Mouse (Mus musculus): Measurements from ENCODE around the gene Gamt. TPM values are rescaled to one million over a fixed set of nuclear protein-coding genes. Genes with fewer than 3 reads are reported as not detected.

The Gamt gene
- polyA plus RNA-seq, 1 experiment from 2014 or later: 50.0 TPM

GRCm38 (mm10) chr10:80262776-80263365 lies 2.1 kb upstream of the Gamt start:
- ATAC-seq: no peak
- Histone ChIP-seq H3K4me3 (no peak overlapping the region), H3K27me3 (replicated peaks) (no peaks in the 10 kb centered on the region), H3K4me1 (peaks cover 86% of the 10 kb centered on the region), H3K27ac (0 out of 2 replicates have a peak overlapping the region, but pooled peaks have one; percentile 94), H3K9me3 (replicated peaks) (no peaks in the 10 kb centered on the region), H3K9ac (no peak overlapping the region), H3K4me2 (peak overlapping the region; percentile 90; the same call in 1 of the 2 replicates), H3K36me3 (peaks cover 33% of the 10 kb centered on the region)
- 83% methylated on average over 10 of the region's 10 CpGs for WGBS (ENCODE audit: insufficient replicate concordance)

- 52% methylated on average over 12 of the region's 12 CpGs for WGBS (ENCODE audit: insufficient replicate concordance)
- Histone ChIP-seq H3K9ac (peak overlapping the region; percentile 71), H3K27ac (peak overlapping the region; percentile 94), H3K4me2 (peak overlapping the region; percentile 90), H3K9me3 (replicated peaks) (no peaks in the 10 kb centered on the region), H3K4me3 (peak overlapping the region; percentile 58), H3K36me3 (peaks cover 31% of the 10 kb centered on the region), H3K4me1 (peaks cover 81% of the 10 kb centered on the region), H3K27me3 (replicated peaks) (no peaks in the 10 kb centered on the region)
- ATAC-seq: no peak
These were observed 1.4 kb upstream of the Gamt start for GRCm38 (mm10) chr10:80262169-80262568.

GRCm38 (mm10) chr10:80261585-80261968 lies 765 bp upstream of the Gamt start:
- peaks cover 31% of the 10 kb centered on the region for H3K36me3 ChIP-seq
- H3K9me3 ChIP-seq (replicated peaks): no peaks in the 10 kb centered on the region
- H3K4me3 ChIP-seq: peak overlapping the region; percentile 58
- peak overlapping the region; percentile 90 for H3K4me2 ChIP-seq
- H3K4me1 ChIP-seq: peaks cover 75% of the 10 kb centered on the region
- WGBS (ENCODE audit: insufficient replicate concordance): 0% methylated on average over 14 of the region's 14 CpGs
- peak overlapping the region; percentile 94 for H3K27ac ChIP-seq
- H3K27me3 ChIP-seq (replicated peaks): no peaks in the 10 kb centered on the region
- ATAC-seq: peak; percentile 63
- H3K9ac ChIP-seq: peak overlapping the region; percentile 71

DNA sequence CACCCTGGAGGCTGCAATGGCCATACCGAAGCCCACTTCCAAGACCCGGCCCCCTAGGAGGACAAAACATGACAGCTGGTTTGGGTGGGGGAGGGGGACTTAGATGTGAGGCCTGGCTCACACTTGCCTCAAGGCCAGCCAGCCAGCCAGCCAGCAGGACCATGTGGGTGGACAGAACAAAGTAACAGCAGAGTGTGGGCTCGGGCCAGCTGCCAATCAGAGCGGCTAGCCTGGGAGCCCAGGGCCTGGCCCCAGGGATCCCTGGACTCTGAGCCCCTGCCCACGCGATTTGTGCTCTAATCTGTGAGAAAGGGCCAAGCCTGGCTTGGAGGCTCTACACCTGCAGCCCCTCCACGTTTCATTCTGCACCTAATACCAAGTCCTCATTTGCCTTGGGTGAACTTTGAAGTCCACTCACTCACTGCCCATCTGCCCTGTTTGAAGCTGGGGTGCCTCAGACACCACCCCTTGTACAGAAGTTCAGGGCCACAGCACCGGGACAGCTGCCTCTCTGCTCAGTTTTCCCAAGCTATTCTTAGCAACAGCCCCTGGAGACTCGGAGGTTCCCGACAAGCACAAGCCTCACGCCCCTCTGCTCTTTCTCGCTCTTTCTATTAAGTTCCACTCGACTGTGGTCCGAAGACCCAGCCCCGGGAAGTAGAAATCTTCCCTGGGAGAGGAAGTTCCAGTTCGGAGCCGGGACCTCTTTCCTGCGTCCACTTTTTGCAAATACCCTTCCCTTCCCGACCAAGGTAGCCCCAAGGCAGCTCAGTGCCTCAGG lies 761 bp downstream of the Gamt start:
- 14% methylated on average over 19 of the region's 19 CpGs for WGBS (ENCODE audit: insufficient replicate concordance)
- Histone ChIP-seq H3K4me2 (peak overlapping the region; percentile 90), H3K27ac (peak overlapping the region; percentile 94), H3K9ac (peak overlapping the region; percentile 72), H3K4me3 (peak overlapping the region; percentile 58), H3K36me3 (peaks cover 43% of the 10 kb centered on the region), H3K27me3 (replicated peaks) (no peaks in the 10 kb centered on the region), H3K4me1 (peaks cover 65% of the 10 kb centered on the region), H3K9me3 (replicated peaks) (no peaks in the 10 kb centered on the region)
- no peak for ATAC-seq

DNA sequence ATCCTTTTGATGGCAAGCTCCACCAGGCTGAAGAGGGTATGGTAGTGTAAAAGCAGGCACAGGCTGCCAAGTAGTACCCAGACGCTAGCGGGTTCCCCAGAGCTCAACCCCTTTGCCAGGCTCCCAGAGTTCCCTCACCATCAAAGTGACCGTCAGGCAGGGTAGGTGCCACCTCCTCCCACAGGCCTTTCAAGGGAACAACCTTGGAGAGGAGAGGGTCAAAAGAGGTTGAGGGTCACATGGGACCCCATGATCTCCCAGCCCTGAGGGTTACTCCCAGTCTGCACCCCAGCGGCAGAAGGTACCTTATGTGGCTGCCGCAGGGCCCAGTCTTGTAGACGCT lies 1.4 kb downstream of the Gamt start:
- ATAC-seq: no peak
- Histone ChIP-seq H3K9ac (peak overlapping the region; percentile 72; the same call in 1 of the 2 replicates), H3K27me3 (replicated peaks) (no peaks in the 10 kb centered on the region), H3K4me2 (peak overlapping the region; percentile 90), H3K4me1 (peaks cover 64% of the 10 kb centered on the region), H3K4me3 (peak overlapping the region; percentile 58), H3K36me3 (peaks cover 50% of the 10 kb centered on the region), H3K9me3 (replicated peaks) (no peaks in the 10 kb centered on the region), H3K27ac (peak overlapping the region; percentile 94; the same call in 1 of the 2 replicates)
- 76% methylated on average over 6 of the region's 6 CpGs for WGBS (ENCODE audit: insufficient replicate concordance)

DNA sequence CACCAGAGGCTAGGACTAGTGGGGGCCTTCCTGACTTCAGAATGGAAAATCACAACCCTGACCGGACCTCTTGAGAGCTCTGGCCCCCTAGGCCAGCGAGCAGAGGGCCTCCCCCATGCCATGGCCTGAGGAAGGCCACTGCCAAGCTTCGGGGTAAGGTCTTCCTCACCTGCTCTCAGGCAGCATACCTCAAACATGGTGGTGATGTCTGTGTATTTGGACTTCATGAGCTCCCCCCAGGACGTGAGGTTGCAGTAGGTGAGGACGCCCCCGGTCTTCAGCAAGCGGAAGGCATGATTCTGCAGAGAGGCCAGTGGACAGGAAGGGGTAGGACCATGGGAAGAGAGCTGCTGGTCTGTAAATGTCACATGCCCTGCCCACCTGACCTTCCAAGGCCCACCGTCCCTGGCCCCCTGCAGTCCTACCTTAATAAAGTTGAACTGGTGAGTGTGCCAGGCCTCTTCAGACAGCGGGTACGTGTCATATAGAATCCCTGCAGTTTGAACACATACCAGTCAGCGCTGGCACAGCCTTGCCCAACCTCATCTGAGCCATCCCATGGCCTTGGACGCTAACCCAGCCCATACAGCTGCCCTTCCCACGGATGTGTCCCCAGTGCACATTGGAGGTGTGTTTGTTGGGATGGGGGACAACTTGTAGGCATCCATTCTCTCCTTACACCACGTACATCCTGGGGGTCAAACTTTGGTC lies 1.9 kb downstream of the Gamt start:
- H3K4me3 ChIP-seq: no peak overlapping the region
- peak overlapping the region; percentile 90; the same call in 1 of the 2 replicates for H3K4me2 ChIP-seq
- no peak for ATAC-seq
- H3K4me1 ChIP-seq: peaks cover 60% of the 10 kb centered on the region
- no peaks in the 10 kb centered on the region for H3K9me3 ChIP-seq (replicated peaks)
- H3K9ac ChIP-seq: no peak overlapping the region; the same call in 1 of the 2 replicates
- 84% methylated on average over 14 of the region's 14 CpGs for WGBS (ENCODE audit: insufficient replicate concordance)
- H3K36me3 ChIP-seq: peaks cover 55% of the 10 kb centered on the region
- no peak overlapping the region; the same call in 1 of the 2 replicates for H3K27ac ChIP-seq
- H3K27me3 ChIP-seq (replicated peaks): no peaks in the 10 kb centered on the region

GRCm38 (mm10) chr10:80257936-80258335 lies 2.9 kb downstream of the Gamt start:
- Histone ChIP-seq H3K27me3 (replicated peaks) (no peaks in the 10 kb centered on the region), H3K9me3 (replicated peaks) (no peaks in the 10 kb centered on the region), H3K4me2 (no peak overlapping the region), H3K9ac (no peak overlapping the region), H3K27ac (0 out of 2 replicates have a peak overlapping the region, but pooled peaks have one; percentile 9), H3K36me3 (peaks cover 64% of the 10 kb centered on the region), H3K4me1 (peaks cover 52% of the 10 kb centered on the region), H3K4me3 (no peak overlapping the region)
- no peak for ATAC-seq
- 74% methylated on average over 2 of the region's 2 CpGs for WGBS (ENCODE audit: insufficient replicate concordance)

DNA sequence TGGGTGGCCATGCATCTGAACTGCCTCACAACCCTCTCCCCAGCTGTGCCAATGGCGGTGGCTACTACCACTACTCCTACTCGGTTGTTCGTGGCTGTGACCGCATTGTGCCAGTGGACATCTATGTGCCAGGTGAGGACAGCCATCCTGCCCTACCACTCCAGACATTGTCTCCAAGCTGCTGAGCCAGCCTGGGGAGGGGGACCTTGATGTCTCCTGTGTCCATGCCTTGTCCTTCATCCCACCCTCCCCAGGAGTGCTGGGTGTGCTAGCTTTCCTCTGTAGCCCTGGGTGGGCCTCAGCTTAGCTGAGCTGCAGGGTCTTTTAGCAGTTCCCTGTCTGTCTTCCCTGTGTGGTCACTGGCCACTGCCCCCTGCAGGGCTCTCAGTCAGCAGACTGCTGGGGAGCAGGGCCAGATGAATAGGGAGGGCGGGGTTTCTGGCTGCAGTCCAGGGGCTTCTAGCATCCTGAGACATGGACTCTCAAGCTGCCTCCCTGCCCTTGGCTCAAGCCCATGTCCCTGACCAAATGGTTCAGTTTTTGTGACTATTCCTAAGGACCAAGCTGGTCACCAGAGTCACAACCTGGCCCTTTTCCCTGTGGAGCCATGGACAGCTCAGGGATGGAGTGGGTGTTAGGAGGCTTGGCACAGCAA lies 4.8 kb downstream of the Gamt start:
- no peak overlapping the region for H3K9ac ChIP-seq
- H3K27ac ChIP-seq: no peak overlapping the region
- no peak overlapping the region for H3K4me3 ChIP-seq
- no peaks in the 10 kb centered on the region for H3K27me3 ChIP-seq (replicated peaks)
- peaks cover 43% of the 10 kb centered on the region for H3K4me1 ChIP-seq
- H3K36me3 ChIP-seq: peaks cover 82% of the 10 kb centered on the region
- H3K9me3 ChIP-seq (replicated peaks): no peaks in the 10 kb centered on the region
- no peak overlapping the region for H3K4me2 ChIP-seq
- no peak for ATAC-seq
- WGBS (ENCODE audit: insufficient replicate concordance): 92% methylated on average over 5 of the region's 5 CpGs

- no peak overlapping the region for H3K4me2 ChIP-seq
- peaks cover 82% of the 10 kb centered on the region for H3K36me3 ChIP-seq
- no peaks in the 10 kb centered on the region for H3K9me3 ChIP-seq (replicated peaks)
- no peak overlapping the region for H3K4me3 ChIP-seq
- WGBS (ENCODE audit: insufficient replicate concordance): 90% methylated on average over 26 of the region's 26 CpGs
- H3K27ac ChIP-seq: no peak overlapping the region
- no peak overlapping the region for H3K9ac ChIP-seq
- no peak for ATAC-seq
- H3K27me3 ChIP-seq (replicated peaks): no peaks in the 10 kb centered on the region
- H3K4me1 ChIP-seq: peaks cover 43% of the 10 kb centered on the region
These were observed 6.2 kb downstream of the Gamt start for GRCm38 (mm10) chr10:80254331-80255297.

DNA sequence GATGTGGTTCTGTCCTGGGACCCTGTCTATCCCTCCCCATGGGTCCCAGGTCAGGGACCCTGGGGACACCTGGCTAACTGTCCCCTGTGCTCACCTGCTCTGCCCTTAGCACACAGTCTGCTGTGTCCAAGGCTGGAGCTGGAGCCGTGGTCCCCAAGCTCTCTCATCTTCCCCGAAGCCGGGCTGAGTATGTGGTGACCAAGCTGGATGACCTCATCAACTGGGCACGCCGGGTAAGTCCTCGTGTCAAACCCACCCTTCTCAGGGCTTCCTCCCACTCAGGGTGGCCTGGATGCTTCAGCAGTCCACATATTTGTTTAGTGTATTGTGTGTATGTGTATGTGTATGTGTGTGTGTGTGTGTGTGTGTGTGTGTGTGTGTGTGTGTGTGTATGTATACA lies 7.3 kb downstream of the Gamt start:
- peaks cover 72% of the 10 kb centered on the region for H3K36me3 ChIP-seq
- peaks cover 34% of the 10 kb centered on the region for H3K4me1 ChIP-seq
- WGBS (ENCODE audit: insufficient replicate concordance): 81% methylated on average over 6 of the region's 6 CpGs
- ATAC-seq: no peak
- H3K27me3 ChIP-seq (replicated peaks): no peaks in the 10 kb centered on the region
- H3K9ac ChIP-seq: no peak overlapping the region
- no peak overlapping the region for H3K4me2 ChIP-seq
- no peaks in the 10 kb centered on the region for H3K9me3 ChIP-seq (replicated peaks)
- H3K27ac ChIP-seq: no peak overlapping the region; the same call in 1 of the 2 replicates
- H3K4me3 ChIP-seq: no peak overlapping the region
